8 mouse cellular contexts compared by ENCODE assay signal in the genomic region with DNA sequence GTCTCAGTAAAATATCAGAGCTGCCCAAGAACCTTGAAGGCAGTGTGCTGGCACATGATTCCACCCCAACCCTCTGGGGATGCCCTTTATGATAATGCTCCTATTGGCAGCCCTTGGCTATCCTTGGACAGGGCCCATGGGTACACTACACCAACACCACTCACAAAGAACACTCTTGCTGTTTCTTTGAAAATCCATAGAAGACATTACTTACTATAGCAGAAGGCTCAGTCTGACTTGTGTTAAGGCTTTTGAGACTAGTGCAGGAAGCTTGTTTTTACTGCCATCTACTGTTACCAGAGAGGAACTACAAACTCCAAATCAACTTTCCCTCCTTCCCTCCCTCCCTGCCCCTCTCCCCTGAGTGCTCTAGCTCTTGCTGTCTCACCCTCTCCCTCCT.
DNase-seq lines count a peak whose midpoint lies in the region; ATAC-seq and TF ChIP-seq lines count a peak whose summit lies in the region.

No protein-coding gene starts in this region.

- no peak for DNase-seq in gastrocnemius, adult 2 months
- no peak for DNase-seq in gastrocnemius, adult 8-10 months (ENCODE audit: low spot score in 2 of 2)
- peak; percentile 1 to 2 for DNase-seq in B cell, adult 2 months
- peak; percentile 9 for DNase-seq in cerebellum, adult 11-12 months
- DNase-seq in forelimb bud, embryonic 11.5 days (ENCODE audit: low read depth, low spot score) = peak; percentile 64
- no peak for DNase-seq in stomach, postnatal 0 days (ENCODE audit: low spot score)
- no peak for DNase-seq in heart, postnatal 36 days

- no peak overlapping the region for H3K4me2 ChIP-seq in limb, embryonic 13.5 days (replicated peaks)
- no peak overlapping the region for H3K4me2 ChIP-seq in stomach, postnatal 0 days (replicated peaks; ENCODE audit: low read depth)

- H3K9ac ChIP-seq in limb, embryonic 13.5 days = no peak overlapping the region
- no peak overlapping the region for H3K9ac ChIP-seq in stomach, postnatal 0 days (ENCODE audit: low read length)

- no peaks in the 10 kb centered on the region for H3K27me3 ChIP-seq in limb, embryonic 13.5 days
- no peaks in the 10 kb centered on the region for H3K27me3 ChIP-seq in stomach, postnatal 0 days (ENCODE audit: control insufficient read depth, insufficient read depth, low read length)

- intact Hi-C loops in gastrocnemius, adult 2 months (cut with DNase I) = loop anchor here (5.0 kb wide), 1 partner anchor 455 kb away; no protein-coding TSS in a partner anchor
- intact Hi-C loops in heart, postnatal 36 days (cut with DNase I) = loop anchor here (1.0 kb wide), 1 partner anchor 457 kb away; no protein-coding TSS in a partner anchor

- peak; percentile 76 for TF ChIP-seq CTCF in gastrocnemius, adult 2 months (IDR thresholded peaks at IDR 0.05)
- peak; percentile 85 for TF ChIP-seq CTCF in stomach, postnatal 0 days (IDR thresholded peaks at IDR 0.05; ENCODE audit: low read depth)

- no peak overlapping the region for H3K4me3 ChIP-seq in gastrocnemius, adult 2 months
- H3K4me3 ChIP-seq in limb, embryonic 13.5 days = no peak overlapping the region
- no peak overlapping the region for H3K4me3 ChIP-seq in stomach, postnatal 0 days (ENCODE audit: low read depth, low read length)

- no peaks in the 10 kb centered on the region for H3K9me3 ChIP-seq in limb, embryonic 13.5 days
- H3K9me3 ChIP-seq in stomach, postnatal 0 days (ENCODE audit: control insufficient read depth, low read length) = no peaks in the 10 kb centered on the region

- no peak overlapping the region for H3K27ac ChIP-seq in gastrocnemius, adult 2 months
- no peak overlapping the region for H3K27ac ChIP-seq in limb, embryonic 13.5 days
- no peak overlapping the region for H3K27ac ChIP-seq in stomach, postnatal 0 days (replicated peaks)

- H3K4me1 ChIP-seq in limb, embryonic 13.5 days = no peaks in the 10 kb centered on the region
- no peaks in the 10 kb centered on the region for H3K4me1 ChIP-seq in stomach, postnatal 0 days (replicated peaks; ENCODE audit: control insufficient read depth, insufficient read depth)

- no peaks in the 10 kb centered on the region for H3K36me3 ChIP-seq in limb, embryonic 13.5 days
- H3K36me3 ChIP-seq in stomach, postnatal 0 days (ENCODE audit: control insufficient read depth, insufficient read depth, low read length) = no peaks in the 10 kb centered on the region

- no peak for TF ChIP-seq EP300 in stomach, postnatal 0 days (optimal IDR thresholded peaks at IDR 0.05)

- ATAC-seq in limb, embryonic 13.5 days (ENCODE audit: low FRiP score, low read depth) = peak; percentile 64; the same call in 1 of the 2 replicates
- ATAC-seq in stomach, postnatal 0 days (ENCODE audit: low FRiP score, low TSS enrichment) = no peak

Comparison
In these comparisons a context has a peak if more than half of its experiments do, and no peak if none do; other contexts are left out.
1. DNase-seq: peak in B cell, adult 2 months (2 of 2), cerebellum, adult 11-12 months (single experiment) and forelimb bud, embryonic 11.5 days (single experiment); none in gastrocnemius, adult 2 months (single experiment), gastrocnemius, adult 8-10 months (0 of 2), stomach, postnatal 0 days (single experiment) and heart, postnatal 36 days (0 of 2).